Mouse (Mus musculus) liver, adult 2 months (tissue): ENCODE data around the gene Creb3l2. TPM values are rescaled to one million over a fixed set of nuclear protein-coding genes. Genes with fewer than 3 reads are reported as not detected.

Experiments used
- DNase-seq: peaks from one replicate; pipeline ENCODE4 v3.0.0-alpha.2; 2011; ENCODE audit warnings: low read depth, low spot score; ENCODE audit errors: extremely low read depth
- H3K27ac ChIP-seq: fragments of 200-500 bp; replicated peaks from 2 replicates; pipeline ENCODE4 v1.5.1; 2012; ENCODE audit warnings: low read depth, mild to moderate bottlenecking, control low read depth, inconsistent platforms, low read length; ENCODE audit not compliant: insufficient read depth
- H3K27me3 ChIP-seq: fragments of 200-500 bp; 2 replicates; pipeline ENCODE4 v1.6.1; 2012; ENCODE audit warnings: mild to moderate bottlenecking, moderate library complexity, low read length, inconsistent platforms; ENCODE audit not compliant: control insufficient read depth, insufficient read depth
- H3K36me3 ChIP-seq: fragments of 200-500 bp; 2 replicates; pipeline ENCODE4 v1.6.1; 2012; ENCODE audit warnings: low read length, inconsistent platforms; ENCODE audit not compliant: control insufficient read depth, insufficient read depth
- H3K4me1 ChIP-seq: fragments of 200-500 bp; 2 replicates; pipeline ENCODE4 v1.6.1; 2011; ENCODE audit warnings: low read length; ENCODE audit not compliant: control insufficient read depth, insufficient read depth
- H3K4me3 ChIP-seq: fragments of 200-500 bp; 2 replicates; pipeline ENCODE4 v1.5.1; 2011; ENCODE audit warnings: low read depth, mild to moderate bottlenecking, control low read depth, low read length, moderate library complexity; ENCODE audit not compliant: insufficient read depth
- H3K79me2 ChIP-seq: fragments of 200-500 bp; 2 replicates; pipeline ENCODE4 v1.6.1; 2012; ENCODE audit warnings: inconsistent platforms, mild to moderate bottlenecking, low read length, moderate library complexity; ENCODE audit not compliant: control insufficient read depth, insufficient read depth
- H3K9ac ChIP-seq: fragments of 200-500 bp; 2 replicates; pipeline ENCODE4 v1.6.1; 2012; ENCODE audit warnings: low read depth, mild to moderate bottlenecking, control low read depth, inconsistent platforms, low read length
- CTCF ChIP-seq: fragments of 200-500 bp; IDR thresholded peaks from 2 replicates; pipeline ENCODE4 v1.5.1; 2011; ENCODE audit warnings: low read depth, low read length, control low read depth
- POLR2A ChIP-seq: fragments of 200-500 bp; IDR thresholded peaks from 2 replicates; pipeline ENCODE4 v1.6.1; 2011; ENCODE audit warnings: low read length, control low read depth; ENCODE audit not compliant: insufficient read depth; ENCODE audit errors: extremely low read depth
- WGBS: fragments of 180-500 bp; shearing (Covaris S2); methylation state at CpG from one replicate; pipeline ENCODE4 v1.1.7; 2018; 5-methylcytosine and 5-hydroxymethylcytosine counted together
- polyA plus RNA-seq: library from polyadenylated mRNA; depleted of rRNA; stranded (reverse); fragments of >200 nt; gene quantifications from 2 replicates; pipeline ENCODE4 v1.2.3, GENCODE M21; 2012
- total RNA-seq: library from RNA; depleted of rRNA; stranded (reverse); fragments of >200 nt; gene quantifications from 2 replicates; pipeline ENCODE4 v1.2.3, GENCODE M21; 2014

Creb3l2 gene
- total and polyA plus RNA-seq, 2 experiments: 2.7 to 6.6 TPM

- H3K36me3 ChIP-seq: no peaks in the 10 kb centered on the region
- no peaks in the 10 kb centered on the region for H3K79me2 ChIP-seq
- no peak overlapping the region for H3K27ac ChIP-seq
- no peak overlapping the region for H3K9ac ChIP-seq
- WGBS: 96% methylated on average over 1 of the region's 1 CpGs
- peaks cover 2% of the 10 kb centered on the region; the same call in 1 of the 2 replicates for H3K27me3 ChIP-seq
- H3K4me1 ChIP-seq: no peaks in the 10 kb centered on the region
- DNase-seq: no peak
- TF ChIP-seq CTCF (no peak), POLR2A (no peak)
- no peak overlapping the region for H3K4me3 ChIP-seq
Measured at GRCm38 (mm10) chr6:37306616-37307015, 135.3 kb downstream of the Creb3l2 start.

- no peak overlapping the region for H3K27ac ChIP-seq
- no peaks in the 10 kb centered on the region for H3K79me2 ChIP-seq
- no peak for DNase-seq
- H3K4me1 ChIP-seq: no peaks in the 10 kb centered on the region
- no peak overlapping the region for H3K4me3 ChIP-seq
- no peak for TF ChIP-seq CTCF
- no peak for TF ChIP-seq POLR2A
- no peaks in the 10 kb centered on the region for H3K36me3 ChIP-seq
- H3K27me3 ChIP-seq: peaks cover 19% of the 10 kb centered on the region
- WGBS: 17% methylated on average over 13 of the region's 13 CpGs
- H3K9ac ChIP-seq: no peak overlapping the region
Measured at GRCm38 (mm10) chr6:37300492-37300891, 141.5 kb downstream of the Creb3l2 start.

GRCm38 (mm10) chr6:37299562-37300390 is 142.2 kb downstream of the Creb3l2 start, which contains the start of gene Dgki:
Gene Dgki, minus strand, starts transcription at chr6:37300184.
- H3K27ac ChIP-seq: no peak within 1 kb of the TSS
- TF ChIP-seq POLR2A (no peak), CTCF (no peak)
- DNase-seq: no peak
- 3% methylated on average over 65 of the region's 65 CpGs for WGBS
- H3K9ac ChIP-seq: no peak within 1 kb of the TSS
- H3K4me3 ChIP-seq: peak within 1 kb of the TSS; percentile 1; the same call in 1 of the 2 replicates
- H3K4me1 ChIP-seq: no peaks in the 10 kb centered on the region
- H3K36me3 ChIP-seq: no peaks in the 10 kb centered on the region
- no peaks in the 10 kb centered on the region for H3K79me2 ChIP-seq
- peaks cover 19% of the 10 kb centered on the region for H3K27me3 ChIP-seq

GRCm38 (mm10) chr6:37298982-37299381 is 143.0 kb downstream of the Creb3l2 start:
- TF ChIP-seq POLR2A: no peak
- no peak for TF ChIP-seq CTCF
- no peak overlapping the region for H3K4me3 ChIP-seq
- H3K27me3 ChIP-seq: peaks cover 19% of the 10 kb centered on the region
- 49% methylated on average over 4 of the region's 4 CpGs for WGBS
- no peak overlapping the region for H3K27ac ChIP-seq
- no peaks in the 10 kb centered on the region for H3K79me2 ChIP-seq
- H3K9ac ChIP-seq: no peak overlapping the region
- H3K36me3 ChIP-seq: no peaks in the 10 kb centered on the region
- DNase-seq: no peak
- no peaks in the 10 kb centered on the region for H3K4me1 ChIP-seq

- H3K4me3 ChIP-seq: no peak overlapping the region
- no peak overlapping the region for H3K9ac ChIP-seq
- no peaks in the 10 kb centered on the region for H3K79me2 ChIP-seq
- H3K36me3 ChIP-seq: no peaks in the 10 kb centered on the region
- DNase-seq: no peak
- no peak overlapping the region for H3K27ac ChIP-seq
- 58% methylated on average over 8 of the region's 8 CpGs for WGBS
- H3K27me3 ChIP-seq: peaks cover 19% of the 10 kb centered on the region
- no peaks in the 10 kb centered on the region for H3K4me1 ChIP-seq
- no peak for TF ChIP-seq CTCF
- no peak for TF ChIP-seq POLR2A
Measured at GRCm38 (mm10) chr6:37297744-37298482, 144.0 kb downstream of the Creb3l2 start.
